Mouse (Mus musculus): Measurements from ENCODE around the gene Med15.

- TF ChIP-seq EP300 (IDR thresholded peaks at IDR 0.05; ENCODE audit: low read depth) (no peak), CTCF (IDR thresholded peaks at IDR 0.05; ENCODE audit: low read depth) (peak; percentile 59)
Observed at GRCm38 (mm10) chr16:17727179-17727861, 5.4 kb downstream of the Med15 start.
